Mouse (Mus musculus) small intestine, adult 2 months (tissue): Measurements from ENCODE around the gene Ski. TPM values are rescaled to one million over a fixed set of nuclear protein-coding genes. Genes with fewer than 3 reads are reported as not detected.
"Not testable (repeated sequence)": the region's sequence is repeated elsewhere in the genome, so short reads cannot be mapped to it uniquely, and the experiment has no call there.

ENCODE experiments used
- H3K27ac ChIP-seq: fragments of 200-500 bp; 2 replicates; pipeline ENCODE4 v1.5.1; 2012; ENCODE audit warnings: low read depth, low read length, control low read depth, inconsistent platforms; ENCODE audit not compliant: insufficient read depth
- H3K27me3 ChIP-seq: fragments of 200-500 bp; 2 replicates; pipeline ENCODE4 v1.6.1; 2012; ENCODE audit warnings: mild to moderate bottlenecking, moderate library complexity, low read length, inconsistent platforms; ENCODE audit not compliant: control insufficient read depth, insufficient read depth
- H3K36me3 ChIP-seq: fragments of 200-500 bp; 2 replicates; pipeline ENCODE4 v1.6.1; 2012; ENCODE audit warnings: mild to moderate bottlenecking, low read length, control low read depth, inconsistent platforms; ENCODE audit not compliant: control insufficient read depth, insufficient read depth
- H3K4me1 ChIP-seq: fragments of 200-500 bp; 2 replicates; pipeline ENCODE4 v1.6.1; 2012; ENCODE audit warnings: low read length, inconsistent platforms, mixed read lengths; ENCODE audit not compliant: control insufficient read depth, insufficient read depth, insufficient read length
- H3K4me3 ChIP-seq: fragments of 200-500 bp; 2 replicates; pipeline ENCODE4 v1.5.1; 2012; ENCODE audit warnings: low read depth, mild to moderate bottlenecking, control low read depth, inconsistent platforms, low read length, moderate library complexity
- CTCF ChIP-seq: fragments of 200-500 bp; IDR thresholded peaks from 2 replicates; pipeline ENCODE4 v1.5.1; 2012; ENCODE audit warnings: low read depth, mild to moderate bottlenecking, control low read depth, inconsistent platforms, low read length, moderate library complexity, mixed read lengths; ENCODE audit not compliant: insufficient replicate concordance, insufficient read length; ENCODE audit errors: extremely low read depth
- POLR2A ChIP-seq: fragments of 200-500 bp; IDR thresholded peaks from 2 replicates; pipeline ENCODE4 v1.6.1; 2012; ENCODE audit warnings: low read depth, mild to moderate bottlenecking, control low read depth, inconsistent platforms, low read length, moderate library complexity
- WGBS: fragments of 180-500 bp; shearing (Covaris S2); methylation state at CpG from one replicate; pipeline ENCODE4 v1.1.7; 2018; 5-methylcytosine and 5-hydroxymethylcytosine counted together
- polyA plus RNA-seq: library from polyadenylated mRNA; depleted of rRNA; stranded (reverse); fragments of >200 nt; gene quantifications from 2 replicates; pipeline ENCODE4 v1.2.3, GENCODE M21; 2012

The Ski gene
- polyA plus RNA-seq, 1 experiment = 48.0 TPM

GRCm38 (mm10) chr4:155250361-155251117 is 28.1 kb upstream of the Ski start:
- WGBS = 7% methylated on average over 23 of the region's 23 CpGs
- Histone ChIP-seq H3K4me3 (peak overlapping the region; percentile 85), H3K27ac (peak overlapping the region; percentile 91), H3K36me3 (no peaks in the 10 kb centered on the region), H3K4me1 (peaks cover 7% of the 10 kb centered on the region; the same call in 1 of the 2 replicates), H3K27me3 (no peaks in the 10 kb centered on the region)
- TF ChIP-seq POLR2A (no peak), CTCF (no peak)

- under 1% methylated on average over 58 of the region's 58 CpGs for WGBS
- peak within 1 kb of the TSS; percentile 85 for H3K4me3 ChIP-seq
- no peaks in the 10 kb centered on the region for H3K36me3 ChIP-seq
- TF ChIP-seq POLR2A (no peak; the same call in 1 of the 2 replicates), CTCF (no peak)
- peaks cover 7% of the 10 kb centered on the region; the same call in 1 of the 2 replicates for H3K4me1 ChIP-seq
- H3K27ac ChIP-seq = peak within 1 kb of the TSS; percentile 96
- H3K27me3 ChIP-seq = no peaks in the 10 kb centered on the region
These were observed 27.4 kb upstream of the Ski start, which contains the start of gene Faap20 for GRCm38 (mm10) chr4:155249648-155250351. Gene Faap20 (plus strand): TSS chr4:155249802.

GRCm38 (mm10) chr4:155249257-155249647 is 26.9 kb upstream of the Ski start:
- WGBS = under 1% methylated on average over 9 of the region's 9 CpGs
- peak overlapping the region; percentile 85 for H3K4me3 ChIP-seq

GRCm38 (mm10) chr4:155248054-155248453 is 25.7 kb upstream of the Ski start:
- H3K4me1 ChIP-seq, H3K27me3 ChIP-seq, H3K4me3 ChIP-seq, H3K36me3 ChIP-seq, H3K27ac ChIP-seq: not testable (repeated sequence)
- 91% methylated on average over 3 of the region's 3 CpGs for WGBS

More at GRCm38 (mm10) chr4:155249257-155249647, 26.9 kb upstream of the Ski start:
- Histone ChIP-seq H3K4me1 (peaks cover 7% of the 10 kb centered on the region; the same call in 1 of the 2 replicates), H3K36me3 (no peaks in the 10 kb centered on the region), H3K27ac (peak overlapping the region; percentile 96), H3K27me3 (no peaks in the 10 kb centered on the region)
- TF ChIP-seq CTCF (peak; percentile 95), POLR2A (no peak)

- Histone ChIP-seq H3K27me3 (no peaks in the 10 kb centered on the region), H3K4me1 (peaks cover 9% of the 10 kb centered on the region; the same call in 1 of the 2 replicates), H3K36me3 (no peaks in the 10 kb centered on the region), H3K4me3 (no peak overlapping the region), H3K27ac (no peak overlapping the region)
- WGBS = 58% methylated on average over 12 of the region's 12 CpGs
- TF ChIP-seq CTCF (no peak), POLR2A (no peak)
These were observed 24.3 kb upstream of the Ski start for GRCm38 (mm10) chr4:155246691-155247105.

GRCm38 (mm10) chr4:155245770-155246492 is 23.5 kb upstream of the Ski start:
- no peak overlapping the region for H3K27ac ChIP-seq
- H3K36me3 ChIP-seq = no peaks in the 10 kb centered on the region
- no peak overlapping the region for H3K4me3 ChIP-seq
- peaks cover 10% of the 10 kb centered on the region; the same call in 1 of the 2 replicates for H3K4me1 ChIP-seq
- 61% methylated on average over 6 of the region's 6 CpGs for WGBS
- no peaks in the 10 kb centered on the region for H3K27me3 ChIP-seq
- TF ChIP-seq POLR2A = no peak

GRCm38 (mm10) chr4:155243233-155243632 is 20.8 kb upstream of the Ski start:
- TF ChIP-seq CTCF (no peak), POLR2A (no peak)
- Histone ChIP-seq H3K27me3 (no peaks in the 10 kb centered on the region), H3K27ac (no peak overlapping the region), H3K36me3 (no peaks in the 10 kb centered on the region), H3K4me3 (no peak overlapping the region), H3K4me1 (peaks cover 13% of the 10 kb centered on the region; the same call in 1 of the 2 replicates)
- WGBS = 85% methylated on average over 12 of the region's 12 CpGs
